In genomic region chr2:93477519-93477918, GRCm38 (mm10) we compare ENCODE assay signal across 7 mouse cellular contexts. TPM values are rescaled to one million over a fixed set of nuclear protein-coding genes. Genes with fewer than 3 reads are reported as not detected.
DNase-seq lines count a peak whose midpoint lies in the region; ATAC-seq and TF ChIP-seq lines count a peak whose summit lies in the region.

No protein-coding gene starts in this region.

- no peak overlapping the region for H3K27ac ChIP-seq in midbrain, embryonic 11.5 days (ENCODE audit: low read depth, low read length)
- H3K27ac ChIP-seq in midbrain, embryonic 15.5 days: no peak overlapping the region
- no peak overlapping the region for H3K27ac ChIP-seq in cerebellum, adult 2 months (ENCODE audit: insufficient read depth, low read length)
- no peak overlapping the region for H3K27ac ChIP-seq in liver, embryonic 11.5 days (ENCODE audit: low read depth, low read length)

- no peaks in the 10 kb centered on the region for H3K36me3 ChIP-seq in midbrain, embryonic 11.5 days (ENCODE audit: control insufficient read depth, insufficient read depth, low read length)
- H3K36me3 ChIP-seq in midbrain, embryonic 15.5 days (replicated peaks): no peaks in the 10 kb centered on the region
- H3K36me3 ChIP-seq in liver, embryonic 11.5 days (ENCODE audit: control insufficient read depth, insufficient read depth, low read length): no peaks in the 10 kb centered on the region

- no peak overlapping the region for H3K4me3 ChIP-seq in midbrain, embryonic 11.5 days (ENCODE audit: low read depth, low read length)
- H3K4me3 ChIP-seq in midbrain, embryonic 15.5 days: no peak overlapping the region
- no peak overlapping the region for H3K4me3 ChIP-seq in cerebellum, adult 2 months (replicated peaks; ENCODE audit: insufficient read depth, low read depth, low read length)
- H3K4me3 ChIP-seq in liver, embryonic 11.5 days (ENCODE audit: low read depth, low read length): no peak overlapping the region

- no peak overlapping the region for H3K9ac ChIP-seq in midbrain, embryonic 11.5 days (ENCODE audit: low read length)
- no peak overlapping the region for H3K9ac ChIP-seq in midbrain, embryonic 15.5 days
- no peak overlapping the region for H3K9ac ChIP-seq in liver, embryonic 11.5 days (ENCODE audit: low read depth, low read length)

- no peaks in the 10 kb centered on the region for H3K9me3 ChIP-seq in midbrain, embryonic 11.5 days (ENCODE audit: control insufficient read depth, low read length)
- no peaks in the 10 kb centered on the region for H3K9me3 ChIP-seq in midbrain, embryonic 15.5 days
- H3K9me3 ChIP-seq in liver, embryonic 11.5 days (ENCODE audit: control insufficient read depth, low read length): no peaks in the 10 kb centered on the region

- peaks cover 6% of the 10 kb centered on the region; the same call in 1 of the 2 replicates for H3K4me1 ChIP-seq in midbrain, embryonic 11.5 days (ENCODE audit: control insufficient read depth, insufficient read depth, low read length)
- peaks cover 6% of the 10 kb centered on the region; the same call in 1 of the 2 replicates for H3K4me1 ChIP-seq in midbrain, embryonic 15.5 days
- H3K4me1 ChIP-seq in cerebellum, adult 2 months (ENCODE audit: control insufficient read depth, insufficient read depth, low read length): no peaks in the 10 kb centered on the region
- no peaks in the 10 kb centered on the region for H3K4me1 ChIP-seq in liver, embryonic 11.5 days (replicated peaks; ENCODE audit: control insufficient read depth, insufficient read depth, low read length)

- TF ChIP-seq POLR2A in cerebellum, adult 2 months (IDR thresholded peaks at IDR 0.05; ENCODE audit: borderline replicate concordance, insufficient read depth, low read length): no peak

- ATAC-seq in midbrain, embryonic 11.5 days (ENCODE audit: low FRiP score): peak; percentile 36; the same call in 1 of the 2 replicates
- ATAC-seq in midbrain, embryonic 15.5 days (replicated peaks): no peak
- ATAC-seq in liver, embryonic 11.5 days (replicated peaks; ENCODE audit: low FRiP score): peak; percentile 43; the same call in 1 of the 2 replicates

- peak; percentile 97 for DNase-seq in midbrain, embryonic 11.5 days (ENCODE audit: low spot score, missing footprints)
- DNase-seq in NIH3T3 (ENCODE audit: low read depth): peak; percentile 63
- DNase-seq in cerebellum, adult 2 months: peak; percentile 58 to 75
- DNase-seq in gastrocnemius, postnatal 36 days: peak; percentile 48 to 51
- no peak for DNase-seq in liver, embryonic 11.5 days (ENCODE audit: low spot score)
- peak; percentile 41 for DNase-seq in retina, postnatal 7 days (ENCODE audit: low read depth, low spot score)

- H3K27me3 ChIP-seq in midbrain, embryonic 11.5 days (ENCODE audit: control insufficient read depth, insufficient read depth, low read length): no peaks in the 10 kb centered on the region; the same call in 1 of the 2 replicates
- H3K27me3 ChIP-seq in midbrain, embryonic 15.5 days (replicated peaks): peaks cover 8% of the 10 kb centered on the region; the same call in 1 of the 2 replicates
- no peaks in the 10 kb centered on the region for H3K27me3 ChIP-seq in cerebellum, adult 2 months (ENCODE audit: control insufficient read depth, insufficient read depth, low read length)
- peaks cover 10% of the 10 kb centered on the region for H3K27me3 ChIP-seq in liver, embryonic 11.5 days (replicated peaks; ENCODE audit: control insufficient read depth, insufficient read depth, low read length)

- intact Hi-C loops in gastrocnemius, postnatal 36 days (cut with DNase I): loop anchor here (2.0 to 10.0 kb wide), 2 partner anchors 309 to 337 kb away; no protein-coding TSS in a partner anchor

- H3K4me2 ChIP-seq in midbrain, embryonic 11.5 days: no peak overlapping the region
- no peak overlapping the region for H3K4me2 ChIP-seq in midbrain, embryonic 15.5 days
- no peak overlapping the region for H3K4me2 ChIP-seq in liver, embryonic 11.5 days

- 40% methylated on average over 7 of the region's 7 CpGs for WGBS in midbrain, embryonic 11.5 days
- 41% methylated on average over 7 of the region's 7 CpGs for WGBS in midbrain, embryonic 15.5 days
- WGBS in cerebellum, adult 2 months: 49% methylated on average over 7 of the region's 7 CpGs
- 36% methylated on average over 7 of the region's 7 CpGs for WGBS in liver, embryonic 11.5 days

- peak; percentile 97 for TF ChIP-seq CTCF in cerebellum, adult 2 months (IDR thresholded peaks at IDR 0.05; ENCODE audit: borderline replicate concordance, insufficient read depth, low read depth, low read length)

RNA-seq across cellular contexts. Expression of gene Cd82, which starts 14.6 kb away (rescaled TPM):
- 3.7 and 4.0 TPM in 2 replicates for polyA plus RNA-seq in midbrain, embryonic 11.5 days (2014; fragmentation: Nextera tagmentation; extraction: Ambion mirVana)
- 22.1 and 24.8 TPM in 2 replicates for polyA plus RNA-seq in midbrain, embryonic 15.5 days (2015; fragmentation: Nextera tagmentation; extraction: Ambion mirVana)
- 41.0 and 47.4 TPM in 2 replicates for polyA plus RNA-seq in cerebellum, adult 2 months (2012; rRNA removed)
- 10 to 100 TPM in 1 of 2 experiments, 1 to 10 TPM in 1; 9.5 to 12.4 TPM for total RNA-seq in gastrocnemius, postnatal 36 days (2021)
- 16.5 and 16.9 TPM in 2 replicates for polyA plus RNA-seq in liver, embryonic 11.5 days (2014; fragmentation: Nextera tagmentation; extraction: Ambion mirVana)
